Mouse (Mus musculus) brain, embryonic 14.5 days (tissue): ENCODE results near the gene Gpn3.

Experiments used
- CTCF ChIP-seq: fragments of 200-500 bp; IDR thresholded peaks from 2 replicates; pipeline ENCODE4 v1.5.1; 2012; ENCODE audit warnings: inconsistent platforms, mild to moderate bottlenecking, moderate library complexity, borderline replicate concordance; ENCODE audit not compliant: insufficient read depth, insufficient read length; ENCODE audit errors: extremely low read depth
- POLR2A ChIP-seq: fragments of 200-500 bp; IDR thresholded peaks from 2 replicates; pipeline ENCODE4 v1.6.1; 2012; ENCODE audit warnings: mild to moderate bottlenecking, inconsistent platforms, borderline replicate concordance; ENCODE audit not compliant: poor library complexity, insufficient read depth, insufficient read length, severe bottlenecking; ENCODE audit errors: extremely low read depth

DNA sequence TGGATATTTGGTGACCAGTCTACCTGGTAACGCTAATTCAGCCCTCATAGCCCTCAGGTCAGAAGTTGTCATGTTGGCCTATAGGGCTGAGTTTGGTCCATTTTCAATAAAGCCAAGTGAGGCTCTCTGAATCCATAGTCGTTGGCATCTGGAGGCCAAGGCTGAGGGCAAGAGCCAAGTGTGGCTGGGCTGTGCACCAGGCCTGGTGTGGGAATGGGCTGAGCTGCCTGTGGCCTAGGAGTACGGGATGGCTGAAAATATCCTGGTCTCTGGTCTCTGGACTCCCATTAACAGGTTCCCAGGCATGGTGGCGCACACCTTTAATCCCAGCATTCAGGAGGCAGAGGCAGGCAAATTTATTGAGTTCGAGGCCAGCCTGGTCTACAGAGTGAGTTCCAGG is 18.3 kb downstream of the Gpn3 start:
- no peak for TF ChIP-seq CTCF
- TF ChIP-seq POLR2A = no peak
